Mouse (Mus musculus) C2C12 (cell line): ENCODE results near the gene Olfr1359.

ENCODE experiments used
- CTCF ChIP-seq: IDR thresholded peaks from one replicate; pipeline ENCODE4 v1.5.1; 2011; ENCODE audit not compliant: control insufficient read depth, insufficient read depth, insufficient read length
- FOSL1 ChIP-seq: IDR thresholded peaks from one replicate; pipeline ENCODE4 v1.8.0; 2011; ENCODE audit warnings: mild to moderate bottlenecking, low read length; ENCODE audit not compliant: poor library complexity, insufficient read depth, severe bottlenecking

DNA sequence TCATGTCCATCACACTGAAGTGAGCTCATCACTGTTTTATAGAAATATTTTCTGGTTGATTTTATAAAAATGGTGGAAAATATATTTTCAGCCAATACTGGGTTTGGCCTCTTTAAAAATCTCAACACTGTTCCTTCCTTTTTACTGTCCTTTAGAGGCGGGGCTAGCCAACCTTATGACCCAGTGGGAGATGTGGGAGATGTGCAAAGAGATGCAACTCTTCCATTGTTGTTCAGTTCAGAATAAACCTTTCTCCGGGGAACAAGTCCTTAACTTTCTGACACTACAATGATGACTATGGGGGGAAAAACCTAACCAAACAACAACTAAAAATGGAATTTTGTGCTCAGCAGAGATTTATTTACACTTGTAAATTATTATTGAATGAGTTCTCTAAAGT, 20.6 kb upstream of the Olfr1359 start, which contains the start of gene Olfr1360:
- TF ChIP-seq CTCF (no peak), FOSL1 (no peak)
